In genomic region chr10:128413076-128413475, GRCm38 (mm10) we compare ENCODE assay signal across 11 mouse cellular contexts. TPM values are rescaled to one million over a fixed set of nuclear protein-coding genes. Genes with fewer than 3 reads are reported as not detected.
DNase-seq lines count a peak whose midpoint lies in the region; ATAC-seq and TF ChIP-seq lines count a peak whose summit lies in the region.
"Had no signal": no experiment of that assay in that cellular context is flagged by ENCODE, and none has a peak within 500 bp of the region (broad histone marks: within the 10 kb centered on the region; RNA-seq: fewer than 3 reads in every experiment).

No protein-coding gene starts in this region.

- H3K4me3 ChIP-seq in heart, embryonic 11.5 days (ENCODE audit: low read depth, low read length): 0 out of 2 replicates have a peak overlapping the region, but pooled peaks have one; percentile 10
- H3K4me3 ChIP-seq in E14TG2a.4 (replicated peaks; ENCODE audit: low read length): peak overlapping the region; percentile 95
- peak overlapping the region; percentile 87; the same call in 1 of the 2 replicates for H3K4me3 ChIP-seq in hindbrain, embryonic 12.5 days
- H3K4me3 ChIP-seq in macrophage (ENCODE audit: inconsistent target): peak overlapping the region; percentile 99

- DNase-seq in heart, postnatal 25 days (ENCODE audit: low spot score): no peak
- DNase-seq in frontal cortex, postnatal 10 days (ENCODE audit: low spot score in 2 of 2): no peak
- no peak for DNase-seq in layer of hippocampus, adult 9-10 months (ENCODE audit: low spot score)
- no peak for DNase-seq in kidney, adult 8-10 months
- DNase-seq: heart, postnatal 36 days; spleen, adult 18-20 months had no signal

- no peak overlapping the region for H3K27ac ChIP-seq in heart, embryonic 11.5 days (ENCODE audit: low read depth, low read length)
- no peak overlapping the region for H3K27ac ChIP-seq in hindbrain, embryonic 12.5 days
- H3K27ac ChIP-seq in macrophage: peak overlapping the region; percentile 94

- intact Hi-C loops in heart, postnatal 25 days (cut with DNase I): no loop called here

- no peaks in the 10 kb centered on the region for H3K9me3 ChIP-seq in heart, embryonic 11.5 days (replicated peaks; ENCODE audit: control insufficient read depth, low read length)
- H3K9me3 ChIP-seq in E14TG2a.4 (ENCODE audit: low read length): no peaks in the 10 kb centered on the region
- H3K9me3 ChIP-seq in hindbrain, embryonic 12.5 days (replicated peaks): no peaks in the 10 kb centered on the region

- H3K4me1 ChIP-seq in heart, embryonic 11.5 days (ENCODE audit: control insufficient read depth, insufficient read depth, low read length): peaks cover 31% of the 10 kb centered on the region
- peaks cover 65% of the 10 kb centered on the region for H3K4me1 ChIP-seq in E14TG2a.4 (replicated peaks; ENCODE audit: low read depth, low read length)
- H3K4me1 ChIP-seq in hindbrain, embryonic 12.5 days: peaks cover 41% of the 10 kb centered on the region

- no peaks in the 10 kb centered on the region for H3K27me3 ChIP-seq in heart, embryonic 11.5 days (ENCODE audit: control insufficient read depth, insufficient read depth, low read length)
- H3K27me3 ChIP-seq in E14TG2a.4 (ENCODE audit: insufficient read depth, low read length): no peaks in the 10 kb centered on the region
- no peaks in the 10 kb centered on the region for H3K27me3 ChIP-seq in hindbrain, embryonic 12.5 days

- ATAC-seq in heart, embryonic 11.5 days (replicated peaks; ENCODE audit: insufficient number of reproducible peaks, low FRiP score, low TSS enrichment): no peak
- no peak for ATAC-seq in hindbrain, embryonic 12.5 days (ENCODE audit: low FRiP score)

- peak overlapping the region; percentile 98 for H3K4me2 ChIP-seq in heart, embryonic 11.5 days
- H3K4me2 ChIP-seq in hindbrain, embryonic 12.5 days (replicated peaks): peak overlapping the region; percentile 95

- H3K36me3 ChIP-seq in heart, embryonic 11.5 days (ENCODE audit: control insufficient read depth, insufficient read depth, low read length): peaks cover 13% of the 10 kb centered on the region; the same call in 1 of the 2 replicates
- H3K36me3 ChIP-seq in E14TG2a.4 (ENCODE audit: insufficient read depth, low read length) (peaks cover 53% of the 10 kb centered on the region), macrophage (ENCODE audit: inconsistent target) (peaks cover 35% of the 10 kb centered on the region)
- H3K36me3 ChIP-seq in hindbrain, embryonic 12.5 days: peaks cover 37% of the 10 kb centered on the region

- no peak for TF ChIP-seq CTCF in E14TG2a.4 (conservative IDR thresholded peaks at IDR 0.05; ENCODE audit: low read length)

- 58% methylated on average over 1 of the region's 1 CpGs for WGBS in heart, embryonic 11.5 days (ENCODE audit: insufficient replicate concordance)
- 77% methylated on average over 1 of the region's 1 CpGs for WGBS in hindbrain, embryonic 12.5 days
- WGBS in macrophage (ENCODE audit: missing documents): 0% methylated on average over 1 of the region's 1 CpGs

- H3K9ac ChIP-seq in heart, embryonic 11.5 days (ENCODE audit: low read depth, low read length): no peak overlapping the region
- peak overlapping the region; percentile 91; the same call in 1 of the 2 replicates for H3K9ac ChIP-seq in hindbrain, embryonic 12.5 days

- peaks cover 66% of the 10 kb centered on the region for H3K79me2 ChIP-seq in macrophage (ENCODE audit: inconsistent target)

RNA-seq across cellular contexts. Expression of gene Rnf41, which starts 1.6 kb away (rescaled TPM):
- 24.5 and 24.8 TPM in 2 replicates for polyA plus RNA-seq in heart, embryonic 11.5 days (2014; fragmentation: Nextera tagmentation; extraction: Ambion mirVana)
- total RNA-seq in heart, postnatal 25 days (2021): 10 to 100 TPM; 16.0 to 16.5 TPM
- polyA plus RNA-seq in hindbrain, embryonic 12.5 days (2016; fragmentation: Nextera tagmentation; extraction: Ambion mirVana): 60.8 and 61.4 TPM in 2 replicates
- 100 to 1,000 TPM in 1 of 26 experiments, 10 to 100 TPM in 25; 20.7 to 101 (median 48.4) TPM for total RNA-seq in macrophage (2018; cell fraction: chromatin; rRNA removed)
- 10 to 100 TPM; 26.8 to 47.9 (median 36.3) TPM for total RNA-seq in macrophage (2018; cell fraction: cytosol; rRNA removed)
- total RNA-seq in macrophage (2018; cell fraction: nucleus; rRNA removed): 100 to 1,000 TPM in 1 of 26 experiments, 10 to 100 TPM in 25; 28.1 to 103 (median 45.2) TPM
- 26.5 to 35.2 TPM (median 33.6 TPM) in 3 replicates for polyA plus RNA-seq in macrophage (2018)

RNA-seq across cellular contexts. Expression of gene Nabp2, which starts 1.8 kb away (rescaled TPM):
- polyA plus RNA-seq in heart, embryonic 11.5 days (2014; fragmentation: Nextera tagmentation; extraction: Ambion mirVana): 61.6 and 70.8 TPM in 2 replicates
- total RNA-seq in heart, postnatal 25 days (2021): 10 to 100 TPM; 44.4 to 46.8 TPM
- 102 and 104 TPM in 2 replicates for polyA plus RNA-seq in hindbrain, embryonic 12.5 days (2016; fragmentation: Nextera tagmentation; extraction: Ambion mirVana)
- 10 to 100 TPM in 12 of 26 experiments, 1 to 10 TPM in 14; 2.0 to 21.4 (median 9.2) TPM for total RNA-seq in macrophage (2018; cell fraction: chromatin; rRNA removed)
- total RNA-seq in macrophage (2018; cell fraction: cytosol; rRNA removed): 10 to 100 TPM; 33.5 to 58.9 (median 48.1) TPM
- total RNA-seq in macrophage (2018; cell fraction: nucleus; rRNA removed): 10 to 100 TPM in 16 of 26 experiments, 1 to 10 TPM in 10; 5.7 to 22.4 (median 12.2) TPM
- polyA plus RNA-seq in macrophage (2018): 44.1 to 130 TPM (median 65.7 TPM) in 3 replicates

RNA-seq across cellular contexts. Expression of gene Slc39a5, which starts 12.0 kb away (rescaled TPM):
- polyA plus RNA-seq in heart, embryonic 11.5 days (2014; fragmentation: Nextera tagmentation; extraction: Ambion mirVana): 0.52 TPM in 1 of 2 replicates, not detected in the other
- not detected for total RNA-seq in heart, postnatal 25 days (2021)
- 0.43 TPM in 1 of 2 replicates, not detected in the other for polyA plus RNA-seq in hindbrain, embryonic 12.5 days (2016; fragmentation: Nextera tagmentation; extraction: Ambion mirVana)
- total RNA-seq in macrophage (2018; cell fraction: chromatin; rRNA removed): under 1 TPM in 1 of 26 experiments, not detected in 25; 0.92 TPM
- not detected for total RNA-seq in macrophage (2018; cell fraction: cytosol; rRNA removed)
- total RNA-seq in macrophage (2018; cell fraction: nucleus; rRNA removed): not detected
- polyA plus RNA-seq in macrophage (2018): not detected in 3 replicates
- total RNA-seq: common myeloid progenitor, adult 5-6 weeks; heart, postnatal 36 days had no signal

RNA-seq across cellular contexts. Expression of gene Ankrd52, which starts 36.2 kb away (rescaled TPM):
- 9.3 and 11.7 TPM in 2 replicates for polyA plus RNA-seq in heart, embryonic 11.5 days (2014; fragmentation: Nextera tagmentation; extraction: Ambion mirVana)
- 10 to 100 TPM; 43.7 to 51.0 TPM for total RNA-seq in heart, postnatal 25 days (2021)
- 13.6 and 13.7 TPM in 2 replicates for polyA plus RNA-seq in hindbrain, embryonic 12.5 days (2016; fragmentation: Nextera tagmentation; extraction: Ambion mirVana)
- total RNA-seq in macrophage (2018; cell fraction: chromatin; rRNA removed): 100 to 1,000 TPM in 14 of 26 experiments, 10 to 100 TPM in 12; 50.9 to 167 (median 110) TPM
- total RNA-seq in macrophage (2018; cell fraction: cytosol; rRNA removed): 10 to 100 TPM; 21.8 to 48.7 (median 34.6) TPM
- total RNA-seq in macrophage (2018; cell fraction: nucleus; rRNA removed): 100 to 1,000 TPM in 2 of 26 experiments, 10 to 100 TPM in 24; 40.0 to 119 (median 63.2) TPM
- polyA plus RNA-seq in macrophage (2018): 23.3 to 29.3 TPM (median 26.0 TPM) in 3 replicates

RNA-seq across cellular contexts. Expression of gene Coq10a, which starts 44.3 kb away (rescaled TPM):
- 12.6 and 14.0 TPM in 2 replicates for polyA plus RNA-seq in heart, embryonic 11.5 days (2014; fragmentation: Nextera tagmentation; extraction: Ambion mirVana)
- total RNA-seq in heart, postnatal 25 days (2021): 100 to 1,000 TPM; 272 to 314 TPM
- polyA plus RNA-seq in hindbrain, embryonic 12.5 days (2016; fragmentation: Nextera tagmentation; extraction: Ambion mirVana): 31.7 and 32.8 TPM in 2 replicates
- total RNA-seq in macrophage (2018; cell fraction: chromatin; rRNA removed): 100 to 1,000 TPM in 2 of 26 experiments, 10 to 100 TPM in 24; 13.3 to 122 (median 50.9) TPM
- 10 to 100 TPM; 12.0 to 35.3 (median 21.6) TPM for total RNA-seq in macrophage (2018; cell fraction: cytosol; rRNA removed)
- total RNA-seq in macrophage (2018; cell fraction: nucleus; rRNA removed): 100 to 1,000 TPM in 3 of 26 experiments, 10 to 100 TPM in 23; 11.0 to 129 (median 43.5) TPM
- 20.5 to 35.2 TPM (median 25.5 TPM) in 3 replicates for polyA plus RNA-seq in macrophage (2018)

Comparison
In these comparisons a context has a peak if more than half of its experiments do, and no peak if none do; other contexts are left out.
1. H3K4me3 ChIP-seq: peak in every context shown above with its lines; median percentile 99 in macrophage; 95 in E14TG2a.4; 87 in hindbrain, embryonic 12.5 days; 10 in heart, embryonic 11.5 days.